10 mouse cellular contexts compared by ENCODE assay signal in the genomic region with DNA sequence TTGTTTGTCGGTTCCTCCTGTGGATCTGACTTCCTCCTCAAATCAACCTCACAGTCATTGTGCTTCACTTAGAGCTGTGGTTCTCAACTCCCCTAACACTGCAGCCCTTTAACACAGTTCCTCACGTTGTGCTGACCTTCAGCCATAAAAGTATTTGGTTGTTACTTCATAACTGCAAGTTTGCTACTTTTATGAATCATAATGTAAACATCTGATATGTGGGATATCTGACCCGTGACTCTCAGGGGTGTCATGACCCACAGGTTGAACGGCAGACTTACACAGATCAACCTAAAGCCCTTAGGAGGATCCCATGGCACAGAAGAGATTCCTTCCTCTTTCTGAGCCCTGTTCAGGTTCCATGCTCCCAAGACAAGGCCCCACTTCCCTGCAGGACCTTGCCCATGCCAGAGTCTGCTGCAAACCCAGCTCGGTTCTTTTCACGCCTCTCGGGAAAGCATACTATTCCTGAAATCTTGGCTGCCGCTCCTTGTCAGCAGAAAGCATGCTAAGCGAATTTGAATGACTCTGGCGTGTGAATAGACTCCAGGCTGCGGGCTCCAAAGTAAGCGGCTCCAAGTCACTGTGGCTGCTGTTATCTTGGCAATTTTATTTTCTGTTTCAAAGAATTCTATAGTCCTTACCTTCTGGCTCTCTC.
DNase-seq lines count a peak whose midpoint lies in the region; ATAC-seq and TF ChIP-seq lines count a peak whose summit lies in the region.
"Had no signal": no experiment of that assay in that cellular context is flagged by ENCODE, and none has a peak within 500 bp of the region (broad histone marks: within the 10 kb centered on the region; RNA-seq: fewer than 3 reads in every experiment).

No protein-coding gene starts in this region.

- DNase-seq in cerebellum, postnatal 10 days, result peak; percentile 56 to 64
- DNase-seq in cerebellum, adult 9-10 months, result no peak
- no peak for DNase-seq in neural tube, embryonic 10.5 days (ENCODE audit: extremely low spot score, low spot score)
- DNase-seq in left cerebral cortex, adult 2 months (ENCODE audit: extremely low spot score in 1 of 2, low spot score in 2 of 2), result peak; percentile 21 to 24
- no peak for DNase-seq in spleen, postnatal 10 days (ENCODE audit: low spot score in 2 of 2)
- DNase-seq in gastrocnemius, adult 18-20 months (ENCODE audit: low spot score), result no peak
- DNase-seq: cerebellum, adult 11 months; kidney, postnatal 4 days had no signal

- H3K4me1 ChIP-seq in neural tube, embryonic 15.5 days, result peaks cover 15% of the 10 kb centered on the region
- no peaks in the 10 kb centered on the region for H3K4me1 ChIP-seq in stomach, embryonic 16.5 days (ENCODE audit: control insufficient read depth, insufficient read depth, low read length)

- H3K27me3 ChIP-seq in neural tube, embryonic 15.5 days (replicated peaks), result no peaks in the 10 kb centered on the region
- H3K27me3 ChIP-seq in stomach, embryonic 16.5 days (ENCODE audit: control insufficient read depth, insufficient read depth, low read length), result no peaks in the 10 kb centered on the region

- no peak overlapping the region for H3K4me2 ChIP-seq in neural tube, embryonic 15.5 days
- no peak overlapping the region for H3K4me2 ChIP-seq in stomach, embryonic 16.5 days (ENCODE audit: low read depth, low read length)

- 45% methylated on average over 12 of the region's 12 CpGs for WGBS in neural tube, embryonic 15.5 days
- WGBS in stomach, embryonic 16.5 days, result 40% methylated on average over 12 of the region's 12 CpGs

- peak overlapping the region; percentile 45; the same call in 1 of the 2 replicates for H3K27ac ChIP-seq in neural tube, embryonic 15.5 days (replicated peaks)
- H3K27ac ChIP-seq in left cerebral cortex, adult 2 months, result no peak overlapping the region
- no peak overlapping the region for H3K27ac ChIP-seq in stomach, embryonic 16.5 days (ENCODE audit: low read length)

- no peak overlapping the region for H3K4me3 ChIP-seq in neural tube, embryonic 15.5 days (replicated peaks)
- no peak overlapping the region for H3K4me3 ChIP-seq in left cerebral cortex, adult 2 months
- H3K4me3 ChIP-seq in stomach, embryonic 16.5 days (replicated peaks; ENCODE audit: low read length), result no peak overlapping the region

- TF ChIP-seq CTCF in left cerebral cortex, adult 2 months (IDR thresholded peaks at IDR 0.05), result no peak

- no peak overlapping the region for H3K9ac ChIP-seq in neural tube, embryonic 15.5 days (replicated peaks)
- H3K9ac ChIP-seq in stomach, embryonic 16.5 days (ENCODE audit: low read length), result no peak overlapping the region

- H3K9me3 ChIP-seq in neural tube, embryonic 15.5 days (replicated peaks), result no peaks in the 10 kb centered on the region
- no peaks in the 10 kb centered on the region for H3K9me3 ChIP-seq in stomach, embryonic 16.5 days (replicated peaks; ENCODE audit: control insufficient read depth, low read length)

- intact Hi-C loops in left cerebral cortex, adult 2 months (cut with DNase I), result no loop called here

- ATAC-seq in neural tube, embryonic 15.5 days (ENCODE audit: low FRiP score), result peak; percentile 40
- 0 out of 2 replicates have a peak, but pooled peaks have one; percentile 21 for ATAC-seq in stomach, embryonic 16.5 days (ENCODE audit: insufficient read depth, low FRiP score)

- H3K36me3 ChIP-seq in neural tube, embryonic 15.5 days, result no peaks in the 10 kb centered on the region
- no peaks in the 10 kb centered on the region for H3K36me3 ChIP-seq in stomach, embryonic 16.5 days (ENCODE audit: control insufficient read depth, insufficient read depth, low read length)

Comparison
In these comparisons a context has a peak if more than half of its experiments do, and no peak if none do; other contexts are left out.
1. DNase-seq: peak in cerebellum, postnatal 10 days (2 of 2) and left cerebral cortex, adult 2 months (2 of 2); none in cerebellum, adult 9-10 months (single experiment), neural tube, embryonic 10.5 days (single experiment), spleen, postnatal 10 days (0 of 2) and gastrocnemius, adult 18-20 months (single experiment).